Mouse (Mus musculus): ENCODE data around the gene Arid3a. TPM values are rescaled to one million over a fixed set of nuclear protein-coding genes. Genes with fewer than 3 reads are reported as not detected.
"Not testable (repeated sequence)": the region's sequence is repeated elsewhere in the genome, so short reads cannot be mapped to it uniquely, and the experiment has no call there.

Gene Arid3a
- polyA plus RNA-seq, 1 experiment from 2014 or later, result 5.4 TPM

DNA sequence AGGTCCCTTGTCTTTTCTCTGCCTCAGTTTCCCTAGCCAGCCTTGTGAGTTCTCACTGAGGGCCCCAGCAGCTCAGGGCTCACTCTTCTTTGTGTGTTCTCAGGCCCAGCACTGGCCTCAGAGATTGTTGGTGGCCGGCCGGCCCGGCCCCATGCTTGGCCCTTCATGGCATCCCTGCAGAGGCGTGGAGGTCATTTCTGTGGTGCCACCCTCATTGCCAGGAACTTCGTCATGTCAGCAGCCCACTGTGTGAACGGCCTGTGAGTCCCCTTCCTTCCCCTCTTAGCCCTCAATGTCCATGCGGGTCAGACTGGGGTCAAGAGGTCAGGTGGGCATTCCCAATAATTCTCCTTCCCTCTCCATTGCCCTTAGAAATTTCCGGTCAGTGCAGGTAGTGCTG, 40.2 kb upstream of the Arid3a start:
- peaks cover 13% of the 10 kb centered on the region; the same call in 1 of the 2 replicates for H3K27me3 ChIP-seq
- no peaks in the 10 kb centered on the region for H3K36me3 ChIP-seq
- H3K4me2 ChIP-seq, result no peak overlapping the region
- no peak overlapping the region for H3K9ac ChIP-seq
- WGBS (ENCODE audit: insufficient replicate concordance), result 74% methylated on average over 8 of the region's 8 CpGs
- no peak overlapping the region for H3K27ac ChIP-seq
- H3K9me3 ChIP-seq (replicated peaks), result no peaks in the 10 kb centered on the region
- ATAC-seq (ENCODE audit: low read depth) (no peak), DNase-seq (no peak)
- H3K4me3 ChIP-seq (replicated peaks), result no peak overlapping the region
- peaks cover 24% of the 10 kb centered on the region for H3K4me1 ChIP-seq (replicated peaks)

GRCm38 (mm10) chr10:79889386-79889785, 37.5 kb upstream of the Arid3a start:
- Histone ChIP-seq H3K9me3 (replicated peaks) (no peaks in the 10 kb centered on the region), H3K27ac (no peak overlapping the region), H3K4me2 (no peak overlapping the region), H3K4me3 (replicated peaks) (no peak overlapping the region), H3K27me3 (no peaks in the 10 kb centered on the region), H3K36me3 (no peaks in the 10 kb centered on the region), H3K9ac (no peak overlapping the region), H3K4me1 (replicated peaks) (peaks cover 2% of the 10 kb centered on the region; the same call in 1 of the 2 replicates)
- DNase-seq (no peak), ATAC-seq (ENCODE audit: low read depth) (no peak)
- 66% methylated on average over 2 of the region's 2 CpGs for WGBS (ENCODE audit: insufficient replicate concordance)

GRCm38 (mm10) chr10:79890670-79891069, 36.2 kb upstream of the Arid3a start, which contains the start of gene Cfd:
TSS of gene Cfd (plus strand) at chr10:79890853.
- Histone ChIP-seq H3K27me3 (no peaks in the 10 kb centered on the region), H3K4me3 (replicated peaks) (no peak within 1 kb of the TSS), H3K4me2 (no peak within 1 kb of the TSS), H3K36me3 (peaks cover 7% of the 10 kb centered on the region; the same call in 1 of the 2 replicates), H3K9ac (no peak within 1 kb of the TSS), H3K9me3 (replicated peaks) (no peaks in the 10 kb centered on the region), H3K27ac (no peak within 1 kb of the TSS), H3K4me1 (replicated peaks) (0 out of 2 replicates have a peak, but pooled peaks cover 2% of the 10 kb centered on the region)
- 54% methylated on average over 5 of the region's 5 CpGs for WGBS (ENCODE audit: insufficient replicate concordance)
- DNase-seq (no peak), ATAC-seq (ENCODE audit: low read depth) (no peak)

DNA sequence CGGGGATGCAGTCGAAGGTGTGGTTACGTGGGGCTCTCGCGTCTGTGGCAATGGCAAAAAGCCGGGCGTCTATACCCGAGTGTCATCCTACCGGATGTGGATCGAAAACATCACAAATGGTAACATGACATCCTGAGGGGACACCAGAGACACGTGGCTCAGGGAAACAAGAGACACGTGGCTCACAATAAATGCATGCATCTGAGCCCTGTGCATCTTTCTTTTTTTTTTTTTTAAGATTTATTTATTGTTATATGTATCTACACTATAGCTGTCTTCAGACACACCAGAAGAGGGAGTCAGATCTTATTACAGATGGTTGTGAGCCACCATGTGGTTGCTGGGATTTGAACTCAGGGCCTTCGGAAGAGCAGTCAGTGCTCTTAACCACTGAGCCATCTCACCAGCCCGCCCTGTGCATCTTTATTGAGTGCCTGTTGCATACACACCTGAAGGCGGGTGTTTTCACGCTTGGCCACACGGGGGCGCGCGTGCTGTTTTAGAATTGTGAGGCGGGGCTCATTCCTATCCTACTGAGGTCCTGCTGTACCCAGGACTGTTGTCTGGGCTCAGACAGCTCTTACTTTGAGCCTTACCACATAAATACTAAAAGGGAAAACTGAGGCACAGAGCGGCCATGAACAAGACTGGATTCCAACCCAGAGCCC, 34.3 kb upstream of the Arid3a start:
- ATAC-seq (ENCODE audit: low read depth) (peak; percentile 42; the same call in 1 of the 2 replicates), DNase-seq (peak; percentile 69)
- H3K36me3 ChIP-seq, result peaks cover 17% of the 10 kb centered on the region
- H3K9ac ChIP-seq; H3K9me3 ChIP-seq (replicated peaks); H3K27me3 ChIP-seq; H3K4me2 ChIP-seq; H3K27ac ChIP-seq; H3K4me3 ChIP-seq (replicated peaks): not testable (repeated sequence)
- H3K4me1 ChIP-seq (replicated peaks), result peaks cover 12% of the 10 kb centered on the region
- 38% methylated on average over 22 of the region's 22 CpGs for WGBS (ENCODE audit: insufficient replicate concordance)

DNA sequence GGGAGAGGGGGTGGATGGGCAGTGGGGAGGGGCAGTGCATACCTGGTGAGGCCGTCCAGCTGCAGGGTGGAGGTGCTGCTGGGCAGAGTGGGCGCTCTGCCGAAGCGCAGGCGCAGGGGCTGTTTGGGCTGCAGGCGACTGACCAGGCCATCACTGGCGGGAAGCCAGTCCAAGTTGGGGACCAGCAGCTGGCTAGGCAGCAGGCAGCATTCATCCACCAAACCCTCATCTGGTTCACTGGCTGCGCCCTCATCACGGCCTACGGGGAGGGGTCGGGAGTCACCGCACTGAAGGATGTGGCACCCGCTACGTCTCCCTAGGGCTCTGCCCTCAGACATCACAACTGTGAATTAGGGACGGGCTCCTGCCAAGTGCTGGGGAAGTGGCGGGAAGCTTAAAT, 30.5 kb upstream of the Arid3a start:
- Histone ChIP-seq H3K4me3 (replicated peaks) (no peak overlapping the region), H3K9me3 (replicated peaks) (no peaks in the 10 kb centered on the region), H3K9ac (no peak overlapping the region), H3K4me2 (no peak overlapping the region), H3K27ac (no peak overlapping the region), H3K4me1 (replicated peaks) (peaks cover 25% of the 10 kb centered on the region), H3K27me3 (no peaks in the 10 kb centered on the region), H3K36me3 (peaks cover 34% of the 10 kb centered on the region)
- ATAC-seq (ENCODE audit: low read depth), result no peak
- 88% methylated on average over 16 of the region's 16 CpGs for WGBS (ENCODE audit: insufficient replicate concordance)
- DNase-seq, result no peak

GRCm38 (mm10) chr10:79896814-79897213, 30.0 kb upstream of the Arid3a start:
- DNase-seq (no peak), ATAC-seq (ENCODE audit: low read depth) (peak; percentile 23)
- H3K9ac ChIP-seq, result no peak overlapping the region
- peaks cover 25% of the 10 kb centered on the region for H3K4me1 ChIP-seq (replicated peaks)
- H3K27ac ChIP-seq, result peak overlapping the region; percentile 31
- H3K4me2 ChIP-seq, result no peak overlapping the region
- no peak overlapping the region for H3K4me3 ChIP-seq (replicated peaks)
- no peaks in the 10 kb centered on the region for H3K9me3 ChIP-seq (replicated peaks)
- WGBS (ENCODE audit: insufficient replicate concordance), result 76% methylated on average over 13 of the region's 13 CpGs
- no peaks in the 10 kb centered on the region for H3K27me3 ChIP-seq
- H3K36me3 ChIP-seq, result peaks cover 34% of the 10 kb centered on the region

DNA sequence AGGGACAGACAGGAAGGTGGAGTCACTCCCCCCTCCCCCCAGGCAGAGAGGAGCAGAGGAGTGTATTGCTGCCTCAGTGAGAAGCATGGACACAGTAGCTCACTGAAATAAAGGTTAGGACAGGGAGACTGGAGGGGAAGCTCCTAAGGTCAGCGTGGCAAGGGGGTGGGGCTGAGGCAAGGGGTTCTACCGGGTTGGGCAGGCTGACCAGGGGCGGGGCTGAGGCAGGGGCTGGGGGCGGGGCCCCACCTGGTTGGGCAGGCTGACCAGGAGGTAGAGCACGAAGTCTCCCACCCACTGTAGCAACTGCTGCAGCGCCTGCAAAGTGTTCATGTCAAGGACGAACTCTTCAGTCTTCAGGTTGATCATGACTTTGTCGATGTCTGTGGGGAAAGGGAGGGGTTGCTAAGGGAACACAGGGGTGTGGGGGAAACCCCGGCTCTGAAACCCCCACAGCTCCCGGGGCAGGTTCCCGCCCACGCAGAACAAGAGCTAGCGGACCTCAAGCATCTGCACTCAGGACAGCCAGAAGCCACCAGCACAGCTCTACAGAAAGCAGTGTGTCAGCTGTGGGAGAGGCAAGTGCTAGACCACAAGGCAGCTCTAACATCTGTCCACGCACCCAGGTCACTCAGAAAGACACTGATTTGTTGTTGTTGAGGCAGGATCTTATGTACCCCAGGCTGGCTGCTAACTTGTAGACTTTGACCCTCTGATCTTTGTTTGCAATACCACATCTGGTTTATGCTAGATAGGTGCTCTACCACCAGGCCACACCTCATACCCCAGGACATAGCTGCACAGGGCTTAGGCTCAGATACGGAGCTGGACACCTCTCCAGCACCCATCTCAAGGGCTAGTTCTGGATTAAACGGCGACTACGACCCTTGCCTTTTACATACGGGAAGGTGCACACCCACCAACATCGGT, 29.3 kb upstream of the Arid3a start:
- H3K27ac ChIP-seq, result peak overlapping the region; percentile 50
- no peak overlapping the region for H3K4me3 ChIP-seq (replicated peaks)
- no peaks in the 10 kb centered on the region for H3K9me3 ChIP-seq (replicated peaks)
- peak overlapping the region; percentile 29 for H3K4me2 ChIP-seq
- peaks cover 25% of the 10 kb centered on the region for H3K4me1 ChIP-seq (replicated peaks)
- peaks cover 38% of the 10 kb centered on the region for H3K36me3 ChIP-seq
- no peak overlapping the region; the same call in 1 of the 2 replicates for H3K9ac ChIP-seq
- DNase-seq (no peak), ATAC-seq (ENCODE audit: low read depth) (peak; percentile 60)
- WGBS (ENCODE audit: insufficient replicate concordance), result 55% methylated on average over 20 of the region's 20 CpGs
- H3K27me3 ChIP-seq, result no peaks in the 10 kb centered on the region

DNA sequence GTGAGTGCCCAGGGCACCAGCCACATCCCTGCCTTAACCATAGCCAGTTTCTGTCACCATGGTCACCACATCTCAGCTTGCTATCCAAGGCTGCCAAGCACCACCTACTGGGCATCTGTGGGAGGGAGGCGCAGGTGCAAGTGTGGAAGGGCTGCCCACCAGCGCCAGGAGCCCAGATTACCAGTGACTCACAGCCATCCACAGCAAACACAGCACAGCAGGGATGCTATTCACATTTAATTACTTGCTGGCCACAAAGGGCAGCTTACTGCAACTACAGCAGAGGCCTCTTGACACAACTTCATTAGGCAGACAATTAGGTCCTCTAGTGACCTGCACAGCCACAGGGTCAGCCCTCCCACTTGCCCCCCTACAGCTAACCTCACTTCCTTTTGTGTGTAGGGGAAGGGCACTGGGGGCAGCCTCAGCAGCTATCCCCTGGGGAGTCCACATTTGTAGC, 25.9 kb upstream of the Arid3a start:
- no peak overlapping the region for H3K4me2 ChIP-seq
- H3K36me3 ChIP-seq, result peaks cover 52% of the 10 kb centered on the region
- no peaks in the 10 kb centered on the region for H3K27me3 ChIP-seq
- no peak for ATAC-seq (ENCODE audit: low read depth)
- 69% methylated on average over 2 of the region's 2 CpGs for WGBS (ENCODE audit: insufficient replicate concordance)
- peaks cover 23% of the 10 kb centered on the region for H3K4me1 ChIP-seq (replicated peaks)
- H3K9me3 ChIP-seq (replicated peaks), result no peaks in the 10 kb centered on the region
- H3K4me3 ChIP-seq (replicated peaks), result no peak overlapping the region
- no peak for DNase-seq
- H3K27ac ChIP-seq, result no peak overlapping the region
- no peak overlapping the region for H3K9ac ChIP-seq

GRCm38 (mm10) chr10:79906712-79907111, 20.1 kb upstream of the Arid3a start:
- no peaks in the 10 kb centered on the region for H3K9me3 ChIP-seq (replicated peaks)
- H3K27ac ChIP-seq, result no peak overlapping the region
- H3K9ac ChIP-seq, result no peak overlapping the region
- no peak overlapping the region for H3K4me3 ChIP-seq (replicated peaks)
- no peak overlapping the region for H3K4me2 ChIP-seq
- no peaks in the 10 kb centered on the region for H3K27me3 ChIP-seq
- DNase-seq (no peak), ATAC-seq (ENCODE audit: low read depth) (no peak)
- peaks cover 25% of the 10 kb centered on the region for H3K4me1 ChIP-seq (replicated peaks)
- peaks cover 53% of the 10 kb centered on the region for H3K36me3 ChIP-seq
- 87% methylated on average over 9 of the region's 9 CpGs for WGBS (ENCODE audit: insufficient replicate concordance)

- Histone ChIP-seq H3K4me2 (peak overlapping the region; percentile 69; the same call in 1 of the 2 replicates), H3K27me3 (no peaks in the 10 kb centered on the region), H3K4me3 (replicated peaks) (no peak overlapping the region), H3K36me3 (peaks cover 56% of the 10 kb centered on the region), H3K4me1 (replicated peaks) (peaks cover 31% of the 10 kb centered on the region), H3K9ac (no peak overlapping the region), H3K9me3 (replicated peaks) (no peaks in the 10 kb centered on the region), H3K27ac (0 out of 2 replicates have a peak overlapping the region, but pooled peaks have one; percentile 96)
- WGBS (ENCODE audit: insufficient replicate concordance), result 89% methylated on average over 10 of the region's 10 CpGs
- no peak for ATAC-seq (ENCODE audit: low read depth)
- no peak for DNase-seq
These were observed 19.4 kb upstream of the Arid3a start for GRCm38 (mm10) chr10:79907415-79907814.

All from liver, embryonic 13.5 days (tissue).